In genomic region chr6:99338174-99338573, GRCm38 (mm10) we compare ENCODE assay signal across 19 mouse cellular contexts.
DNase-seq lines count a peak whose midpoint lies in the region; ATAC-seq and TF ChIP-seq lines count a peak whose summit lies in the region.
"Had no signal": no experiment of that assay in that cellular context is flagged by ENCODE, and none has a peak within 500 bp of the region (broad histone marks: within the 10 kb centered on the region; RNA-seq: fewer than 3 reads in every experiment).

No protein-coding gene starts in this region.

- WGBS in heart, postnatal 0 days = 50% methylated on average over 3 of the region's 3 CpGs
- WGBS in neural tube, embryonic 13.5 days = 63% methylated on average over 3 of the region's 3 CpGs
- WGBS in limb, embryonic 15.5 days = 47% methylated on average over 3 of the region's 3 CpGs

- H3K4me1 ChIP-seq in heart, postnatal 0 days (ENCODE audit: control insufficient read depth, insufficient read depth) = peaks cover 13% of the 10 kb centered on the region; the same call in 1 of the 2 replicates
- peaks cover 38% of the 10 kb centered on the region for H3K4me1 ChIP-seq in neural tube, embryonic 13.5 days (replicated peaks)
- peaks cover 20% of the 10 kb centered on the region for H3K4me1 ChIP-seq in limb, embryonic 15.5 days

- intact Hi-C loops in heart, postnatal 10 days (cut with DNase I) = no loop called here

- no peak overlapping the region for H3K27ac ChIP-seq in heart, postnatal 0 days (ENCODE audit: low read depth)
- peak overlapping the region; percentile 38; the same call in 1 of the 2 replicates for H3K27ac ChIP-seq in neural tube, embryonic 13.5 days (replicated peaks)
- H3K27ac ChIP-seq in limb, embryonic 15.5 days = peak overlapping the region; percentile 47; the same call in 1 of the 2 replicates
- H3K27ac ChIP-seq: embryonic facial prominence, embryonic 13.5 days; hindbrain, postnatal 0 days; liver, embryonic 12.5 days; neural tube, embryonic 15.5 days had no signal

- DNase-seq in heart, postnatal 0 days (ENCODE audit: low spot score) = no peak
- no peak for DNase-seq in heart, postnatal 10 days
- DNase-seq in neural tube, embryonic 10.5 days (ENCODE audit: extremely low spot score, low spot score) = no peak
- DNase-seq in thymus, adult 18-20 months = no peak
- DNase-seq in testis, postnatal 10 days (ENCODE audit: low spot score) = no peak
- DNase-seq: adrenal gland, adult 2 months; cerebellum, adult 9-10 months; midbrain, embryonic 14.5 days; right cerebral cortex, postnatal 25 days; thymus, postnatal 4 days had no signal

- H3K9ac ChIP-seq in heart, postnatal 0 days (replicated peaks; ENCODE audit: low read depth, low read length) = no peak overlapping the region
- no peak overlapping the region for H3K9ac ChIP-seq in neural tube, embryonic 13.5 days
- H3K9ac ChIP-seq in limb, embryonic 15.5 days = no peak overlapping the region
- H3K9ac ChIP-seq: embryonic facial prominence, embryonic 13.5 days; liver, embryonic 12.5 days; neural tube, embryonic 15.5 days had no signal

- H3K4me3 ChIP-seq in heart, postnatal 0 days (ENCODE audit: low read depth, low read length) = no peak overlapping the region
- no peak overlapping the region for H3K4me3 ChIP-seq in neural tube, embryonic 13.5 days
- no peak overlapping the region for H3K4me3 ChIP-seq in limb, embryonic 15.5 days
- H3K4me3 ChIP-seq: embryonic facial prominence, embryonic 13.5 days; heart, embryonic 10.5 days; liver, embryonic 12.5 days; neural tube, embryonic 15.5 days had no signal

- no peaks in the 10 kb centered on the region for H3K27me3 ChIP-seq in heart, postnatal 0 days (ENCODE audit: control insufficient read depth, insufficient read depth, low read length)
- peaks cover 7% of the 10 kb centered on the region; the same call in 1 of the 2 replicates for H3K27me3 ChIP-seq in neural tube, embryonic 13.5 days
- no peaks in the 10 kb centered on the region for H3K27me3 ChIP-seq in limb, embryonic 15.5 days
- H3K27me3 ChIP-seq: liver, embryonic 12.5 days; neural tube, embryonic 15.5 days had no signal

- H3K4me2 ChIP-seq in heart, postnatal 0 days (ENCODE audit: low read depth, low read length) = 0 out of 2 replicates have a peak overlapping the region, but pooled peaks have one; percentile 10
- H3K4me2 ChIP-seq in neural tube, embryonic 13.5 days = no peak overlapping the region
- H3K4me2 ChIP-seq in limb, embryonic 15.5 days = no peak overlapping the region
- H3K4me2 ChIP-seq: embryonic facial prominence, embryonic 13.5 days; liver, embryonic 12.5 days; neural tube, embryonic 15.5 days had no signal

- TF ChIP-seq EP300 in heart, postnatal 0 days (IDR thresholded peaks at IDR 0.05; ENCODE audit: low read depth) = no peak

- no peaks in the 10 kb centered on the region for H3K9me3 ChIP-seq in heart, postnatal 0 days (replicated peaks; ENCODE audit: control insufficient read depth, low read length)
- no peaks in the 10 kb centered on the region for H3K9me3 ChIP-seq in neural tube, embryonic 13.5 days
- H3K9me3 ChIP-seq in limb, embryonic 15.5 days = no peaks in the 10 kb centered on the region
- H3K9me3 ChIP-seq: embryonic facial prominence, embryonic 13.5 days; heart, embryonic 10.5 days; liver, embryonic 12.5 days; neural tube, embryonic 15.5 days had no signal

- no peak for ATAC-seq in heart, postnatal 0 days (ENCODE audit: insufficient read depth, low read depth)
- no peak for ATAC-seq in neural tube, embryonic 13.5 days (ENCODE audit: low read depth)
- no peak for ATAC-seq in limb, embryonic 15.5 days (ENCODE audit: insufficient number of reproducible peaks, low FRiP score, low TSS enrichment, low read depth)
- ATAC-seq: forebrain, embryonic 14.5 days; hindbrain, postnatal 0 days; liver, embryonic 12.5 days; lung, postnatal 0 days had no signal

- H3K36me3 ChIP-seq in heart, postnatal 0 days (replicated peaks; ENCODE audit: control insufficient read depth, insufficient read depth, low read length) = no peaks in the 10 kb centered on the region
- no peaks in the 10 kb centered on the region for H3K36me3 ChIP-seq in neural tube, embryonic 13.5 days
- H3K36me3 ChIP-seq in limb, embryonic 15.5 days = no peaks in the 10 kb centered on the region
- H3K36me3 ChIP-seq: embryonic facial prominence, embryonic 13.5 days; heart, embryonic 10.5 days; liver, embryonic 12.5 days; neural tube, embryonic 15.5 days had no signal

- TF ChIP-seq CTCF in heart, postnatal 0 days (IDR thresholded peaks at IDR 0.05; ENCODE audit: low read depth) = no peak
